Mouse (Mus musculus): ENCODE measurements around the gene Atxn7l3.

DNA sequence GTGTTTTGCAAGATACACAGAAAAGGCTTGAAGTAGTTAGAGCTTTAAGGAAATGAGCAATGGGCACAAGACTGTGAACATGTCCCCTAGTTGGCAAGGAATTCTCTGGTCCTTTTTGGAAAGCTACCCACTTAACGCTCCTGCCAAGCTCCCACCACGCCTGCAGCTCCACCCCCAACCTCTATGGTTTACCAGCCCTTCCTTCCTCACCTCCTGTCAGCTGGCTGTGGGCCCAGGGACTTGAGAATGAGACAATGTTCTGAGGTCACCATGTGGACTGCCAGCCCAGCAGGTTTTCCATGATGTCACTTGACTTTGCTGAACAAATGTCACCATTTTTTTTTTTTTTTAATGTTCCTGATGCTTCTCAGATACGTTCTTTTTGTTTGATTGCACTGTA, 42.1 kb upstream of the Atxn7l3 start:
- TF ChIP-seq CTCF (IDR thresholded peaks at IDR 0.05; ENCODE audit: insufficient read depth, low read length): no peak
- no peak for TF ChIP-seq POLR2A (IDR thresholded peaks at IDR 0.05; ENCODE audit: borderline replicate concordance, extremely low read depth, low read depth, low read length)

Measured in lung, adult 2 months (tissue).